Mouse (Mus musculus) adrenal gland, postnatal 10 days (tissue): ENCODE data around the gene Chchd4. TPM values are rescaled to one million over a fixed set of nuclear protein-coding genes. Genes with fewer than 3 reads are reported as not detected.

Source experiments
- total RNA-seq, 2 experiments: library from RNA; stranded (reverse); gene quantifications; 2 replicates each; pipeline ENCODE4 v1.2.3; 2021

Chchd4 gene
- total RNA-seq, 2 experiments from 2014 or later = 15.7 to 16.4 TPM

Other genes with a start within 250 kb of the Chchd4 start
- not detected for gene Wnt7a, start 62.2 kb downstream of the Chchd4 start, total RNA-seq
- 10 to 100 TPM; 25.6 to 35.3 TPM for gene Tmem43, start 157 bp upstream of the Chchd4 start, total RNA-seq
- gene Xpc, start 42.3 kb upstream of the Chchd4 start, total RNA-seq = 10 to 100 TPM; 12.1 to 14.4 TPM
- 10 to 100 TPM; 46.1 to 54.1 TPM for gene Lsm3, start 42.4 kb upstream of the Chchd4 start, total RNA-seq
- 100 to 1,000 TPM; 175 to 205 TPM for gene Slc6a6, start 210.5 kb upstream of the Chchd4 start, total RNA-seq